Mouse (Mus musculus) splenic B cell, adult 2 months (primary cell): ENCODE results near the gene Gmpr2.

Experiments used
- DNase-seq: peaks from one replicate; pipeline ENCODE4 v3.0.0-alpha.2; 2011; ENCODE audit warnings: low read depth, low spot score
- H3K27me3 ChIP-seq: 2 replicates; pipeline ENCODE4 v1.6.1; 2012; ENCODE audit warnings: mild to moderate bottlenecking, low read length, moderate library complexity, mixed read lengths; ENCODE audit not compliant: control insufficient read depth, poor library complexity, insufficient read depth, severe bottlenecking
- H3K36me3 ChIP-seq: 2 replicates; pipeline ENCODE4 v1.6.1; 2012; ENCODE audit warnings: mild to moderate bottlenecking, low read length, moderate library complexity, mixed read lengths; ENCODE audit not compliant: control insufficient read depth, poor library complexity, insufficient read depth, severe bottlenecking

Gene Gmpr2

DNA sequence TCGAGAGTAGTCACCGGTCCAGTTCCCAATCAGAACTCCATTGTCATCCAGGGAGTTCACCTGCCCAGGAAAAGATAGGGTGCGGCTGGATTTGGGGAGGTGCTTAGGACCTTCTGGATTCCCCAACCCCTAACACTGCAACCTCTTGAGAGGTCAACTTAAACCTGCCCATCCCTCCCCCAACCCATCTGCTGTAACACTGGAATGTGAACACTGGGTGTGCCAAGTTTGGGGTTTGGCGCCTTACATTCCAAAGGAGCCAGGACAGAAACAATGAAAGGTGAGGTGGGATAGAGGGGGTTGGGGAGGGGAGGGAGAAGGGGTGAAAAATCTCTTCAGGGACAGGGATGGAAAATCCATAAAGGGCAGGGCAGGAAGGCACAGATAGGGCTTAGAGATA is 37.8 kb downstream of the Gmpr2 start:
- Histone ChIP-seq H3K36me3 (no peaks in the 10 kb centered on the region), H3K27me3 (no peaks in the 10 kb centered on the region; the same call in 1 of the 2 replicates)
- DNase-seq: no peak

- DNase-seq: no peak
- Histone ChIP-seq H3K27me3 (no peaks in the 10 kb centered on the region; the same call in 1 of the 2 replicates), H3K36me3 (peaks cover 1% of the 10 kb centered on the region; the same call in 1 of the 2 replicates)
These were observed 40.0 kb downstream of the Gmpr2 start for GRCm38 (mm10) chr14:55711786-55712185.

DNA sequence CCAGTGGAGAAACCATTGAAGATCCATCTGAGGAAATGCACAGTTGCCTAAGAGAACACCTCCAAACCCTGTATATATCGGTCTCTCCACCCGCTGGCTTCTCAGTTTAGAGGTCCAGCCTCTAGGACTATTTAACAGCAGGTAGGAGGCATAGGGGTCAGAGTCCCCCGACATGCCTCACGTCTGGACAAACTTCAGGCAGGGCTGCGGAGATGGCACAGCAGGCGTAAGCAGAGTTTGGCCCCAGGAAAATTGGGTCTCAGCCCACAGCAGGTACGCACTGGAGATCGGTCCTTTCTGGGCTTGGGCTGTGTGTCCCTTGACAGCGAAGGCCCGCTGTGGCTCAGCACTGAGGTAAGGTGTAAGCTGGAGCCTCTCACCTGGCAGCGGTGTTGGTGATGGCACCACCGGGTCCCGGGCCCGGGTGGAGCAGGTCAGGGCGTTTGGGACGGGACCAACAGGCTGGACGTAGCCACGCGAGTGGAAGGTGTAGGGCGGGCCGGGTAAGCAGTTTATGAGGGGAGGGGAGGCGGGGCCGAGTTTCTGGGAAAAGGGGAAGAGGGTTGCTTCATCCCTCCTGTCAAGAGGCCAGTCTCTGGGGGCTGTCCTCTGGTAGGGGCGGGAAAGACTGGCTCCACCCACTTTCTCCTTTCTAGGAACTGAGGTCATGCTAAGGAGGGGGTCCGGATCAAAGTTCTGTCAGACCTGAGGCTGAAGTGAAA is 41.4 kb downstream of the Gmpr2 start:
- peaks cover 8% of the 10 kb centered on the region for H3K36me3 ChIP-seq
- DNase-seq: no peak
- no peaks in the 10 kb centered on the region; the same call in 1 of the 2 replicates for H3K27me3 ChIP-seq

GRCm38 (mm10) chr14:55713729-55714122 is 42.0 kb downstream of the Gmpr2 start, which contains the start of gene Tgm1:
Gene Tgm1, minus strand, starts transcription at chr14:55713926.
- Histone ChIP-seq H3K27me3 (no peaks in the 10 kb centered on the region; the same call in 1 of the 2 replicates), H3K36me3 (peaks cover 14% of the 10 kb centered on the region)
- DNase-seq: no peak

DNA sequence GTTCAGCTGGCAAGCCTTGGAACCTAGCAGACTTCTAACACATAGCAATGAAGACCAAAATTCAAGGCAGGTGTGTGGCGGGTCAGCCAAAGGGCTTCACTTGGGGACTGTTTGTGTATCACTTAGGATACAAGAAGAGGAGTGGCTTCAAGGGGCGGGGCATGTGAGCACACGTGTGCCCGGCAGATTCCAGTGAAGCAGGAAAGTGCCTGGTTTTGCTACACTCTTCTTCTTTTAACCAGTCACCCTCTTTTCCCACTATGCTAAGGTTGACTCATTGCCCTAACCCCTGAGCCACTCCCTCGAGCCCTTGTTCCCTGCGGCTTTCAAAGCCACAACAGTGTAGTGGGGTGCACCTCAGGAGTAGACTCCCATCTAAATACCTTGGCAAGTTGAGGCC is 43.2 kb downstream of the Gmpr2 start:
- no peaks in the 10 kb centered on the region; the same call in 1 of the 2 replicates for H3K27me3 ChIP-seq
- peaks cover 23% of the 10 kb centered on the region for H3K36me3 ChIP-seq
- DNase-seq: no peak

- DNase-seq: no peak
- Histone ChIP-seq H3K36me3 (peaks cover 25% of the 10 kb centered on the region), H3K27me3 (no peaks in the 10 kb centered on the region; the same call in 1 of the 2 replicates)
These were observed 44.5 kb downstream of the Gmpr2 start for GRCm38 (mm10) chr14:55716271-55716670.

DNA sequence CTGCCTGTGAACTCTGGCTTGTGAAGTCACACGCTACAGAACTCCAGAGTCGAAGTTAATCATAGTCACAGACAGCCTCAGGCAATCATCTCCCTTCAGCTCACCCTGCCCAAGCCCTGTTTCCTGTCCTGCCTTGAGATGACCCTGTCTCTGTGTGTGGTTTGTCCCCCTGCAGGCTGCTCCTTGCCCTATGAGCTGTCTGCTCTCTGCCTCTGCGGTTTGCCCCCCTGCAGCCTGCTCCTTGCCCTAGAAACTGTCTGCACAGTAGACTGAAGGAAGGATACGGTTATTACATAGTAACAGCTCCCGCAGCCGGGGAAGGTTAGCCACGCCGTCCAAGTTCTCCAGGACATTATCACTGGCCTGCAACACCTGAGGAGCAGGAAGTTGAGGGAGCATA is 45.1 kb downstream of the Gmpr2 start:
- no peaks in the 10 kb centered on the region; the same call in 1 of the 2 replicates for H3K27me3 ChIP-seq
- H3K36me3 ChIP-seq: peaks cover 25% of the 10 kb centered on the region
- DNase-seq: no peak

GRCm38 (mm10) chr14:55719737-55720136 is 48.0 kb downstream of the Gmpr2 start:
- Histone ChIP-seq H3K27me3 (no peaks in the 10 kb centered on the region), H3K36me3 (peaks cover 25% of the 10 kb centered on the region)
- no peak for DNase-seq

DNA sequence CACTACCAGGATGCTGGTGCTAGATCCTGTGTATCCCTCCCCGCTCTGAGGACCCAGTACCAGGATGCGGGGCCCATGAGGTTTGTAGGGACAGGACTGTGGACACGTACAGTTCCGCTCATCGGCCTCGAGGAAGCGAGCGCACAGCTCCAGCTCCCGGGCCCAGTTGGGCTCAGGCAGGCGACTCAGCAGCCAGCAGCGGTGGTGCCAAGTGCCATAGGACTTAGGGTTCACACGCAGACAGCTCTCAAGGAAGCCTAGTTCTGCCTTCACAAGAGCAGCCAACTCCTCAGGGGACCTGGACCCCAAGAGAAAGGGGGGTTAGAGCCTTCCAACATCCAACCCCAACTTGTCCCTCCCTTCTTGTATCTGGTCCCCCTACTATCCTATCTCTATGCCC is 48.9 kb downstream of the Gmpr2 start:
- H3K36me3 ChIP-seq: peaks cover 25% of the 10 kb centered on the region
- no peaks in the 10 kb centered on the region for H3K27me3 ChIP-seq
- DNase-seq: no peak

- DNase-seq: no peak
These were observed 49.3 kb downstream of the Gmpr2 start for GRCm38 (mm10) chr14:55721076-55721475.

GRCm38 (mm10) chr14:55721700-55722437 is 50.1 kb downstream of the Gmpr2 start, which contains the start of gene Rabggta:
Gene Rabggta, minus strand, starts transcription at chr14:55722263.
- DNase-seq: peak; percentile 97
- H3K36me3 ChIP-seq: peaks cover 24% of the 10 kb centered on the region
- no peaks in the 10 kb centered on the region for H3K27me3 ChIP-seq

More at GRCm38 (mm10) chr14:55721076-55721475, 49.3 kb downstream of the Gmpr2 start:
- H3K27me3 ChIP-seq: no peaks in the 10 kb centered on the region
- peaks cover 25% of the 10 kb centered on the region for H3K36me3 ChIP-seq

GRCm38 (mm10) chr14:55722438-55722945 is 50.8 kb downstream of the Gmpr2 start:
- H3K36me3 ChIP-seq: peaks cover 21% of the 10 kb centered on the region
- DNase-seq: no peak

DNA sequence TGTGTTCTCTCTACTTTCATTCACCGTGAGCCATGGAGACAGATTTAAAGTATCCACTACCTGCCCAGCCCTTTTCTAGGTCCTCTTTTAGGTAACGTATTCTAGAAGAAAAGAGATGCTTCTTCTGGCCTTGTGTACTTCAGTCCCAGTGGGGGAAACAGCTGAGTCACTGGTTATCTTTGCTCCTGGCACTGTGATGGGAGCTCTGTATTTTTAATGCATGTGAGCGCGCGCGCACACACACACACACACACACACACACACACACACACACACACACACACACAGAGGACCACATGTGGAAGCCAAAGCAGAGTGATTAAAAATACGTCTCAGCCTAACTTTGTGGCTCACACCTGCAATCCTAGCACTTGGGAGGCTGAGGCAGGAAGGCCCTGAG is 51.7 kb downstream of the Gmpr2 start:
- Histone ChIP-seq H3K36me3 (peaks cover 14% of the 10 kb centered on the region), H3K27me3 (no peaks in the 10 kb centered on the region)
- no peak for DNase-seq

More at GRCm38 (mm10) chr14:55722438-55722945, 50.8 kb downstream of the Gmpr2 start:
- H3K27me3 ChIP-seq: no peaks in the 10 kb centered on the region

DNA sequence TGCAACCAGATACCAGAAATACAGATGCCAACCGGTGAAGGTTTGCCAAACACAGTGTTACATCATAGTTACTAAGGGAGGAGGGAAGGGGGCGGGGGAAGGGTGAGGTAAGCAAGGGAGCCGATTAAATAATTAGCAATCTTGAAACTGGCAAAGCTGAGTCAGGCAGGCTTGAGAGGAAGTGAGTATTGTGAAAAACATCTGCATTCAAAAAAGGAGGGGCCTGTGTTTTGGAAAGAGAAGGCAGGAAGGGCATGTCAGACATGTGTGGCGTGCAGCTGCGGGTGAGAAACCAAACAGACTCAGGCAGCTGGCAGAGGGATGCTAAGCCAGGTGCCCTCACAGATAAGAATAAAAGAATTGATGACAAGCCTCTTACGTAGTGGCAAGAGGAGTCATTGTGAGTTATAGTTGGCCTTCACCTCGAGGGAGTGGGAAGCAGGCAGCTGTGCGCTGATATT is 52.7 kb downstream of the Gmpr2 start:
- H3K27me3 ChIP-seq: no peaks in the 10 kb centered on the region
- DNase-seq: peak; percentile 93

DNA sequence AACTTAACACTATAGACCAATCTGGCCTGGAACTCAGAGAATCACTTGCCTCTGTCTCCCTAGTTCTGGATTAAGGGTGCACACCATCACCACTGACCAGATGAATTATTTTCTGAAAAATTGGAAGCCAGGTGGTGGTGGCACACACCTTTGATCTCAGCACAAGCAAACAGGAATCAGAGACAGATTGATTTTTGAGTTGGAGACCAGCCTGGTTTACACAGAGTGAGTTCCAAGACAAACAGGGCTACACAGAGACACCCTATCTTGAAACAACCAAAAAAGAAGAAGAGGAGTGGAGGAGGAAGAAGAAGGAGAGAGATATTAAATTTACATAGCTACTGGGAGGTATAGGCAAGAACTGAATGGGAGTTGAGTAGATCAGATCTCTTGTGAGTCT is 54.5 kb downstream of the Gmpr2 start:
- DNase-seq: no peak
- H3K27me3 ChIP-seq: no peaks in the 10 kb centered on the region
- no peaks in the 10 kb centered on the region for H3K36me3 ChIP-seq

More for the DNA sequence above, 52.7 kb downstream of the Gmpr2 start:
- H3K36me3 ChIP-seq: peaks cover 6% of the 10 kb centered on the region; the same call in 1 of the 2 replicates
